Mouse (Mus musculus) bone marrow macrophage, adult 2 months (primary cell): ENCODE results near the gene Cav1.

Source experiments
- CTCF ChIP-seq: IDR thresholded peaks from 2 replicates; pipeline ENCODE4 v1.5.1; 2012; ENCODE audit warnings: low read depth, mild to moderate bottlenecking, low read length, moderate library complexity
- POLR2A ChIP-seq: IDR thresholded peaks from 2 replicates; pipeline ENCODE4 v1.6.1; 2012; ENCODE audit warnings: mild to moderate bottlenecking, low read depth, low read length, borderline replicate concordance

GRCm38 (mm10) chr6:17281757-17282092 lies 24.4 kb upstream of the Cav1 start:
- TF ChIP-seq POLR2A = no peak
- no peak for TF ChIP-seq CTCF
